Mouse (Mus musculus): ENCODE results near the gene Gm13030.
A peak's percentile ranks its signal among the peaks of the same experiment; 100 is the strongest.
"Not testable (repeated sequence)": the region's sequence is repeated elsewhere in the genome, so short reads cannot be mapped to it uniquely, and the experiment has no call there.

Gm13030 gene

DNA sequence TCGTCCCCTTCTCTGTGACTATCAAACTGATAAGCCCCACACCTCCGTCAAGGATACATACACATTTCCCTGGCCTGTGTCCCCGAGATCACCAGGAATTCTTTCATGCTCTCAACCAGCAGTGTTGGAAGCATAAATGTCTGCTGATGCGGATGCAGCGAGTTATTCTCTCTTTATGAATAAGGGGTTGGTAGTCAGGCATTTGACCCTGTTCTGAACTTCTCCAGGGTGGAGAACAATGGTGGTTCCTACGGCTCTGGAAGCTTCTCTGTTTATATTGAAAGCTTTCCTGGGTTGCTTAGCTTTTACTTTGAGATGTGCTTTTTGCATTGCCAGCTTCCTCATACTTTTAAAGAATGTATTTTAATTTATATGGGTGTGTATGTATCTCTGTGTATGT is at the start of gene Gm13030:
Gene Gm13030, minus strand, starts transcription at position 101 of the 400 bp plus-strand sequence.
- DNase-seq (ENCODE audit: low spot score) = no peak

DNA sequence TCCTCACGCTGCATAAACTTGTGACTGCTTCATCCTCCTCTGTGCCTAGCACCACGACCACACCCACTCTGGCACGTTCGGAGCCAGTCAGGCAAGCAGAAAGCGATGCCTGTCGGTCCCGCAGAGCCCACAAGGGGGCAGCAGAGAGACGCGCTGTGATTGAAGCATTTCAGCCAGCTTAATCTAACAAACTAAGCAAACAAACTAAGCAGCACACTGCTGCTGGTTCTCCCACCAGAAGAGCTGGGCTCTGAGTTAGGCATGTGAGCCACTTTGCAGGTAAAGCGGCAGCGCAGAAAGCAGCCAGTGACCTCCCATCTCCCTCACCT is 48.3 kb upstream of the Gm13030 start:
- peak; percentile 96 for DNase-seq (ENCODE audit: low spot score)

DNA sequence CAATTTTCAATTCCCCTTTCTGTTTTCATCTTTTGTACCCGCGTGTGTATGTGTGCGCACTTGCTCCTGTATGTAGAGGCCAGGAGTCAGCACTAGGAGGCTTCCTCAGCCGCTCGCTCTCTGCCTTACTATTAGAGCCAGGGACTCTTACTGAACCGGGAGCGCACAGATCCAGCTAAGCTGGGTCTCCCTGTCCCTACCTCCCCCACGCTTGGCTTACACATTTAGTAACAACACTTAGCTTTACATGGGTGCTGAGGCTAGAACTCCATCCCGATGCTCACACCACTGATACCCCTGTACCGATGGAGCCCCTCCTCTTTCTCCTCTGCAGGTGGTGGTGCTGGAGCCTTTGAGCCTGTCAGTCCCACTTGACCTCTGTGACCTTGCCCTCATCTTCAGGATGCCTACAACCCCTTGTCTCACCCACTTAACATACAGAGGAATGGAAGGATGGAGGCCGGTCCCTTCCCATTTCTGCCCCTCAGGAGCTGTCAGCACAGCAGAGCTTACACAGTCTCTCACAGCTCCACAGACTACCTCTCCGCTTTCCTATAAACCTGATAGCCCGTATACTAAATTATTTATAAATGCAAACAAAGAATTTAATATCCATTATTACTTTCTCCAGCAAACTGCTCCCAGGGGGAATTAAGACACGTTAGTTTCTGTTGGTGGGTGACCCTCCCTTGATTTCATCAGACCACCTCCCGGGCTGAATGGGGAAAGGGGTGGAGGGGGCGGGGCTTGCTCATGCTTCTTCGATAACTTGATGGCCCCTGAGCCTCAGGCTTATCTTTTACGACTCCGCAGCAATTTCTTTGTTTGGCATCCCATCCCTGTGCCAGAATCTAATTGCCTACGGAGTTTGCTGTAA is 47.7 kb upstream of the Gm13030 start:
- no peak for DNase-seq (ENCODE audit: low spot score)

DNA sequence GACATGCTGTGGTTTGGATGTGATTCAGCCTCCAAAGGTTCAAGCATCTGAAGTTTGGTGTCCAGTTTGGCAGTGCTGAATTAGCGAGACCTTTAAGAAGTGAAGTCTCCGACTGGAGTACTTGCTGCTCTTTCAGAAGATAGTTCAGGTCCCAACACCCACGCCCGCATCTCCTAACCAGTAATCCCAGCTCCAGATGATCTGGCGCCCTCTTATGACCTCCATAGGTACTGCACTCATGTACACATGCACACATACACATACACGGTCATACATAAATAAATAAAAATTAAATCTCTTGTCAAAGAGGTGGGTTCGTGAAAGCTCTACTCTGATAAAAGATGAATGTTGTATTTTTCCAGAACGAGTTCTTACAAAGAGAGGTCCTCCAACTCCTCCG is 43.5 kb upstream of the Gm13030 start:
- DNase-seq (ENCODE audit: low spot score) = no peak

GRCm38 (mm10) chr4:138913797-138914196 is 40.0 kb upstream of the Gm13030 start, which contains the start of gene Otud3:
TSS of gene Otud3 (minus strand) at chr4:138913945.
- DNase-seq (ENCODE audit: low spot score) = peak; percentile 98

DNA sequence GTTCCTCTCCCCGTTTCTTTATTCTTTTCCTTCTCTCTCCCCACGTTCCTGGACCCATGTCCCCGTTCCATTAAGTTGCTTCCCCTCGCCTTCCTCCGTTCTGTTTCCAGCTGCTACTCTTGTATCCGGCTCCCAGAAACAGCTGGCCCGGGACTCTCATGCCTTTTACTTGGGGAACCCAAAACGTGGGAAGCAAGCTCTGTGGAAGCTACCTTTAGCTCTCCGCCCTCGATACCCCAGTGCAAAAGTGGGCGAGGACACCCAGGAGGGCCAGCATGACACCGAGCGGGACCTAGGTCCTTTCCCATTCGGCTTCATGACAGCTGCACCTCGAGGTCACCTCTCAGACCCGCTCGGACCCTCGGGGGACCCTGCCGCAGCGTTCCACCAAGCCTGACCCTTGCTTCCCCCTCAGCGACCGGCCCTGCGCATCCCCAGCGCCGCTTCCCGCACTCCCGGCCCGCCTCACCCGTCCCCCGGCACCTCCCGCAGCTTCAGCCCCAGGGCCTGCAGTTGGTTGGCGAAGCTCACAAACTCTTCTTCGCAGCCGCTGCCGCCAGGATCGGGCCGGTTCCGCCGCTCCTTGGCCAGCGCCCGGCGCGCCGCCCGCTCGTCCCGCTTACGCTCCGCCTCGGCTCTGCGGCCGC is 39.5 kb upstream of the Gm13030 start:
- no peak for DNase-seq (ENCODE audit: low spot score)

DNA sequence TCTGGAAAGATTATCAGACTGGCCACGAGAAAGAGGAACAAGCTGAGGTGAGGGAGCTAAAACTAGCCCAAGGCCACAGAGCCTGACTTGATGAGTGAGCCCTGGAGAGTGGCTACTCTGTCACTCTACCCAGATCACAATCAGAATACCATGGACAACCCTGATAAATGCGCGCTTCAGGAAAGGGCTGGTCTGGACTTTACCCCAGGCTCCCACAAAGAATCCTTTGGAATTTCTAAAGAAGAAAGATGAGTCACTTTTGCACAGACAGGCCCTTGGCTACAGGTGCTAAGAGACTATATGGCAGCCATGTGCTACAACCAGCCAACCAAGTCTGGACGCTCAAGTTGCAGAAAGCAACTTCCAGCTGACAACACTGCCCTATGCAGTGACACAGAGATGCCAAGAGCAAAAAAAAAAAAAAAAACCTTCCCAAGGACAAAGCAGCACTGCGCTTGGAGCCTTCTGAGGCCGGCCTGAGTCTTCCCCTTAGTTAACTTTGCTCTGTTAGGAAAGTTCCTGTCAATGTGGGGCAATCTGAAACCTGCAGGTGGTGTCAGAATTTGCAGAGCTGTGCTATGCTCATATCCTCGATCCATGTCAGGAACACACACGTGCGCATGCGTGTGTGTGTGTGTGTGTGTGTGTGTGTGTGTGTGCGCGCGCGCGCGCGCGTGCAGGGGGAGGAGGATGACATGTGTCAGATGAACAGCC is 32.0 kb upstream of the Gm13030 start:
- no peak for DNase-seq (ENCODE audit: low spot score)

- DNase-seq (ENCODE audit: low spot score) = no peak
Observed at GRCm38 (mm10) chr4:138899361-138899760, 25.6 kb upstream of the Gm13030 start.

DNA sequence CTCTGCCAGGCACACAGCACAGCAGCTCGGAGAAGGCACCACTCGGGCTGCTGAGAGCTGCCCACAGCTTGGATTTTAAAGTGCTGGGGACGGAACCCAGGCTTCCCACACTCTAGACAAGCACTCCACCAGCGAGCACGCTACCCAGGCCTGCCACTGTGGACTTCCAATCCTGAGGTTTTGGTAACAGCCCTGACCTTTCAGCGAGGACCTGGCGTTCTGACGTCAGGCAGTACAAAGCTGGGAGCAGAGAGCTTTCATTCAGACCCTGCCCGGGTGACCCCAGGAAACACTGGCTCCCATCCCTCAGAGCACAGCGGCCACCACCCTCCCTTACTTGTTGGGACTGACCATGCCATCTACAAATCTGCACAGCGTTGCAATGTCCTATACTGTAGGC is 20.0 kb upstream of the Gm13030 start:
- not testable (repeated sequence) for DNase-seq (ENCODE audit: low spot score)

- no peak for DNase-seq (ENCODE audit: low spot score)
Observed at GRCm38 (mm10) chr4:138892655-138893054, 18.9 kb upstream of the Gm13030 start.

GRCm38 (mm10) chr4:138889635-138890034 is 15.9 kb upstream of the Gm13030 start:
- DNase-seq (ENCODE audit: low spot score) = no peak

DNA sequence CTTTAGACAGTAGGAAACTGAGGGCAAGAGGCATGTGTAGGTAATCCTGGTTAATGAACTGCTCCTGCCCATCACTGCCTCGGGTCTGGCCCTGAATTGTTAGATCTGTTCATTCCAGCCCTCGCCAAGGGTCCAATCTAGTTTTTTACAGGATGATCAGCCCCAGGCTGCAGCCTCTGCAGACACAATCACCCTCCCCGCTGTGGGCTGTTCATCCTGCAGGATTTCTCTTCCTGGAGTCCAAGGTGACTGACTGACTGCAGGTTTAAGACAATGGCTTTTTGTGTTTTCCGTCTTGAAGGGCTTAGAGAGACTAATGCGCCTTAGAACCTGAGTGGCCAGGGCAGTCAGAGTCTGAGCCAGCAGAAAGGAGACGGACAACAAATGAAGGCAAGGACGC is 15.4 kb upstream of the Gm13030 start:
- no peak for DNase-seq (ENCODE audit: low spot score)

DNA sequence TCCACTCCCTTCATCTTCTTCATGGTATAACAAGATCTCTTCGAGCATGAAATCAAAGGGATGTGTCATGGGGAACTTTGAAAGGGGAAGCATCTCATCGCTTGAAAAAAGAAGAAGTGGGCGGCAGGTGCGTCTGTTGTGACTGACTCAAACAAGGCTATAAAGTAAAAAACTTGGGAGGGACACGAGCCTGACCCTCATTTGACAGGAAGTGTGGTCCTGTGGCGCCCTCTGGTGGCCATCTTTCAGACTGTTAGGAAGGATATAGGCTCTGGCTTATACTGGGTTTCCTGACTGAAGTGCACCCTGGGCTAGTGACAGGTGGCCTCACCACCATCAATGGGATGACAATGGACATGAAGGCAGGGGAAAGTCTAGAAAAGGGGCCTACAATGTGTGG is 10.5 kb upstream of the Gm13030 start:
- peak; percentile 89 for DNase-seq (ENCODE audit: low spot score)

DNA sequence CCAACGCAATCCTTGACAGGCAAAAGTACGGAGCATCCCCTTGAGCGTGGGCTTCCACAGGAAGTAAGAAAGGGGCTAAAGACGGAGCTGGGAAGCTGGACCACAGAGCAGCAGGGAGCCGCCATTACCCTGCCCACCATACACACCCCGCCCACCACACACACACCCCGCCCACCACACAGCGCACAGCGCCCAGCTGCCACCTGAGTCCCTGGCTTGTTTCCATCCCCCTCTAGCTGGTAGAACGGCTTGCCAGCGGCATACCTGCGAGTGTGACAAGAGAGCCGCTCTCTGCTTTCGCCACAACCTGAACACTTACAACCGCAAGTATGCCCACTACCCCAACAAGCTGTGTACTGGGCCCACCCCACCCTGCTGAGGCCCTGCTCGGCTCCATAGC is 8.4 kb upstream of the Gm13030 start:
- DNase-seq (ENCODE audit: low spot score) = no peak

DNA sequence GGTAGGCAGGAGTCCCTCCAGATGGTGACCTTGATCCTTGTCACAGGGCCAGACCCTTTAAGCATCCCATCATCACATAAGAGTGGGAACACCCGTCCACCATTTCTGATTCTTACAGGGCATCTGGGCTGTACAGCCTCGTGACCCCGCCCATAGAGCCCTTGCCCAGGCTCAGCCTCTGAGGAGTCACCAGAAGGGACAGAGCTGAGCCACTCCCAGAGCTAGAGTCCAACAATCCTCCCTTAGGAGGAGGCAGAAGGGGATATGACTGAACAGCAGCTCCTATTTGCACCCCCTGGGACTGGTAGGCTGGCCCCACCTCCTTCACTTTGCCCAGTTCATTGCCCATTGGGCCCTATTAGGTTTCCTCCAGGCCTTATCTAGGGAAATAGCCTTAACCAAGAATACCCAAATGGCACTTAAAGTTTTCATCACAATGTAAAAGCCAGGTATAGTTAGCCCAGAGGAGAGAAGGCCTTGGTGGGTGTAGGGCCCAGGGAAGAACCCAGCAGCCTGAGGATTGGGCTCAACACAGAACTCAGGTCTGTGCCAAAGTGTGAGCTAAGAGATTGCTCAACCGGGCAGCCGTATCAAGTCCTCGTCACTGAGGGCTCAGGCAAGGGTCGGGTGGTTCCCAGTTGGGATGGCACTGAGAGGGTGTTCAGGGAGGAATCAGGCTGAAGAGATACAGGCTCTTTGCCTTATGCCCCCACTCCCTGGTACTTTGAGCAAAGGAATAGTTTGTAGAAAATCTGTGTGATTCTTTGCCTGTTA is 7.2 kb upstream of the Gm13030 start:
- DNase-seq (ENCODE audit: low spot score) = peak; percentile 49

- no peak for DNase-seq (ENCODE audit: low spot score)
Observed at GRCm38 (mm10) chr4:138879808-138880207, 6.0 kb upstream of the Gm13030 start.

GRCm38 (mm10) chr4:138878783-138879182 is 5.0 kb upstream of the Gm13030 start:
- DNase-seq (ENCODE audit: low spot score) = no peak

- DNase-seq (ENCODE audit: low spot score) = peak; percentile 76
Observed at GRCm38 (mm10) chr4:138877731-138878130, 4.0 kb upstream of the Gm13030 start, which contains the start of gene Pla2g2e. TSS of gene Pla2g2e (plus strand) at chr4:138877942.

GRCm38 (mm10) chr4:138875986-138876385 is 2.2 kb upstream of the Gm13030 start:
- DNase-seq (ENCODE audit: low spot score) = no peak

DNA sequence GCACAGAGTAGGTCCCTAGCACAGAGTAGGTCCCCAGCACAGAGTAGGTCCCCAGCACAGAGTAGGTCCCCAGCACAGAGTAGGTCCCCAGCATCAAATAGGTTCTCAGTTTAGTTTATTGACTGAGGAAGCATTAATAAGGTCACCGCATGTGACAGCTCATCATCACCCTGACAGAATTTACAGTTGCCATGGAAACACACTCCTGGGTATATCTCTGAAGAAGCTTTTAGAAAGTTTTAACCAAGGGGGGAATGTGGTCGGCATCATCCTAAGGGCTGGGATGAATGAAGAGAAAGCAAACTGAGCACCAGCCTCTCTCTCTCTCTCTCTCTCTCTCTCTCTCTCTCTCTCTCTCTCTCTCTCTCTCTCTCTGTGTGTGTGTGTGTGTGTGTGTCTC is 1.5 kb upstream of the Gm13030 start:
- not testable (repeated sequence) for DNase-seq (ENCODE audit: low spot score)

DNA sequence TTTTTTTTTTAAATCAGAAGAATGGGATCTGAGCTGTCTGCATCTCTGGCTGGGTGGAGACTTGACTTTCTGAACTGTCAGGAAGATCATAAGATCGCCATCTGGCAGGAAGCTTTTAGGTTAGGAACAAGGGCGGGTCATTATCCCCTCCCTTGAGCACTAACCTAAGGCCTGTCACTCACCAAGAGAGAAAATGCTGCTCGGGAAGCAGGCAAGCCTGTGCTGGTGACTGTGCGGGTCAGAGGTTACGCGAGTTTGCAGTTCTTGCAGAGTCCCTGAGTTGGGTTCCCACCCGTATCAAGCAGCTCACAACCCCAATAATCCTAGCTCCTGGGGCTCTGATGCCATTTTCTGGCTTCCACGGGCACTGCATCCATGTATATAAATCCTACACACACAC is 5.1 kb downstream of the Gm13030 start:
- no peak for DNase-seq (ENCODE audit: low spot score)

DNA sequence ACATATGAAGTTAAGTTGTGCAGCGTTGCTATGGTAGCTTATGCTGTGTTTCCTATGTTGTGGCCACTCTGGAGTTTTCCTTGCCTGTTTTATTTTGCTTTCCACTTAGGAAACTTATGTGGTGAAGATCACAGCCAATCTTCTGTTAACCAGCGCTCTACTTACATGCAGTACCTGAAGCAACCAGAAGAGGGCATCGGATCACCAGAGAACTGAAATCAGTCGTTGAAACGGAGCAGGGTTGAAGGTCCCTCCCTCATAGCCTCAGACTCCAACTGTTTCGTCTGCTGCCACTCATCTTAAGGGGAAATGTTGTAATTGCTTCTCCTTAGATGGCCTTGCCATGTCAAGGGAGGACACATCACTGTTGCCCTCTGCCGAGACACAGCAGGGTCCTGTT is 7.4 kb downstream of the Gm13030 start:
- DNase-seq (ENCODE audit: low spot score) = peak; percentile 86
